Mouse (Mus musculus) small intestine, adult 2 months (tissue): ENCODE measurements around the gene Ms4a4a. TPM values are rescaled to one million over a fixed set of nuclear protein-coding genes. Genes with fewer than 3 reads are reported as not detected.
"Not testable (repeated sequence)": the region's sequence is repeated elsewhere in the genome, so short reads cannot be mapped to it uniquely, and the experiment has no call there.

ENCODE experiments used
- H3K27ac ChIP-seq: fragments of 200-500 bp; 2 replicates; pipeline ENCODE4 v1.5.1; 2012; ENCODE audit warnings: low read depth, low read length, control low read depth, inconsistent platforms; ENCODE audit not compliant: insufficient read depth
- H3K27me3 ChIP-seq: fragments of 200-500 bp; 2 replicates; pipeline ENCODE4 v1.6.1; 2012; ENCODE audit warnings: mild to moderate bottlenecking, moderate library complexity, low read length, inconsistent platforms; ENCODE audit not compliant: control insufficient read depth, insufficient read depth
- H3K36me3 ChIP-seq: fragments of 200-500 bp; 2 replicates; pipeline ENCODE4 v1.6.1; 2012; ENCODE audit warnings: mild to moderate bottlenecking, low read length, control low read depth, inconsistent platforms; ENCODE audit not compliant: control insufficient read depth, insufficient read depth
- H3K4me1 ChIP-seq: fragments of 200-500 bp; 2 replicates; pipeline ENCODE4 v1.6.1; 2012; ENCODE audit warnings: low read length, inconsistent platforms, mixed read lengths; ENCODE audit not compliant: control insufficient read depth, insufficient read depth, insufficient read length
- H3K4me3 ChIP-seq: fragments of 200-500 bp; 2 replicates; pipeline ENCODE4 v1.5.1; 2012; ENCODE audit warnings: low read depth, mild to moderate bottlenecking, control low read depth, inconsistent platforms, low read length, moderate library complexity
- CTCF ChIP-seq: fragments of 200-500 bp; IDR thresholded peaks from 2 replicates; pipeline ENCODE4 v1.5.1; 2012; ENCODE audit warnings: low read depth, mild to moderate bottlenecking, control low read depth, inconsistent platforms, low read length, moderate library complexity, mixed read lengths; ENCODE audit not compliant: insufficient replicate concordance, insufficient read length; ENCODE audit errors: extremely low read depth
- POLR2A ChIP-seq: fragments of 200-500 bp; IDR thresholded peaks from 2 replicates; pipeline ENCODE4 v1.6.1; 2012; ENCODE audit warnings: low read depth, mild to moderate bottlenecking, control low read depth, inconsistent platforms, low read length, moderate library complexity
- WGBS: fragments of 180-500 bp; shearing (Covaris S2); methylation state at CpG from one replicate; pipeline ENCODE4 v1.1.7; 2018; 5-methylcytosine and 5-hydroxymethylcytosine counted together
- polyA plus RNA-seq: library from polyadenylated mRNA; depleted of rRNA; stranded (reverse); fragments of >200 nt; gene quantifications from 2 replicates; pipeline ENCODE4 v1.2.3, GENCODE M21; 2012

Ms4a4a gene
- polyA plus RNA-seq, 1 experiment = 0.35 TPM

DNA sequence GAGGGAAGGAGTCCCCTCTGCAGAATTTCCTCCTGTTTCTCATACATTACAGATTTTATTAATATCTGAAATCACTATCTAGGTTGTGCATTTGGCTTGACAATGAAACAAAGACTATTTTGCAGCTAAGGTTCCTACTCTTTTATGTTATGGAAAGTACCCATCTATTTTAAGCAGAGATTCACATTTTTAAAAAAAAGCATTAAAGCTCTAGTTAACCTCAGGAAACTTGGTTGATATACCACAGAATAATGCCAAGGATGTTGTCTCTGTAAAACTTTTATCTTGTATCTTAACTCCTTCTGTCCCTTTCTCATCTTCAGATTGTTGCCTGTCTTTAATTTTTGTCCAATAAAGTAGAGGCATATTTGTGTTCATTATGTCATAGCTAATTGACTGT lies 20.4 kb downstream of the Ms4a4a start:
- no peak for TF ChIP-seq POLR2A
- Histone ChIP-seq H3K4me1 (no peaks in the 10 kb centered on the region), H3K36me3 (no peaks in the 10 kb centered on the region), H3K27me3 (no peaks in the 10 kb centered on the region), H3K4me3 (no peak overlapping the region), H3K27ac (no peak overlapping the region)

GRCm38 (mm10) chr19:11404527-11404926 lies 29.2 kb downstream of the Ms4a4a start, which contains the start of gene Ms4a4c:
Ms4a4c (plus strand) TSS chr19:11404770.
- H3K27me3 ChIP-seq = no peaks in the 10 kb centered on the region
- H3K4me3 ChIP-seq = no peak within 1 kb of the TSS
- peaks cover 2% of the 10 kb centered on the region; the same call in 1 of the 2 replicates for H3K4me1 ChIP-seq
- no peak within 1 kb of the TSS for H3K27ac ChIP-seq
- TF ChIP-seq CTCF (no peak), POLR2A (no peak)
- H3K36me3 ChIP-seq = no peaks in the 10 kb centered on the region
- 77% methylated on average over 3 of the region's 3 CpGs for WGBS

DNA sequence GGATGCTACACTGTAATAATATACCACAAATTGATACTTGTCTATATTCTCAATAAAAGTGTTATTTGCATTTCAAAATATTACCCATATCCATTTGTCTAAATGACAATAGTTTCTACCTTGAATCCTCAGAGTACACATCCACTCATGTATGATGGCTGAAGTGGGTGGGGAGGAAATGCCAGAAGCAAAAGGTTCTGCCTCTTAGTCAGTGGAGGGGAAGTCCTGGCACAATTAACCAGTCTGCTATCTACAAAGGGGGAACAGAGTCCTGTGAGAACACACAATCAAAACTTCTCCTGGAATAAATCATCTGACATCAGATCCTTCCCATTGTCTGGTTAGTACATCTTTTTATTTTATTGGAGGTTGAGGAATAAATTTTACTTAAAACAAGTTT lies 32.1 kb downstream of the Ms4a4a start:
- H3K4me3 ChIP-seq = no peak overlapping the region

GRCm38 (mm10) chr19:11408591-11408990 lies 33.3 kb downstream of the Ms4a4a start:
- peaks cover 2% of the 10 kb centered on the region; the same call in 1 of the 2 replicates for H3K4me1 ChIP-seq
- WGBS = 56% methylated on average over 1 of the region's 1 CpGs
- no peak overlapping the region for H3K4me3 ChIP-seq
- H3K27ac ChIP-seq = no peak overlapping the region
- no peaks in the 10 kb centered on the region for H3K27me3 ChIP-seq
- TF ChIP-seq CTCF = no peak
- TF ChIP-seq POLR2A = no peak
- no peaks in the 10 kb centered on the region for H3K36me3 ChIP-seq

More for the DNA sequence above, 32.1 kb downstream of the Ms4a4a start:
- H3K4me1 ChIP-seq = peaks cover 2% of the 10 kb centered on the region; the same call in 1 of the 2 replicates
- H3K27ac ChIP-seq = no peak overlapping the region
- TF ChIP-seq CTCF (no peak), POLR2A (no peak)
- H3K27me3 ChIP-seq = no peaks in the 10 kb centered on the region
- no peaks in the 10 kb centered on the region for H3K36me3 ChIP-seq

GRCm38 (mm10) chr19:11411640-11412039 lies 36.3 kb downstream of the Ms4a4a start:
- no peaks in the 10 kb centered on the region for H3K27me3 ChIP-seq
- no peaks in the 10 kb centered on the region for H3K36me3 ChIP-seq
- no peak overlapping the region for H3K4me3 ChIP-seq
- H3K4me1 ChIP-seq = peaks cover 2% of the 10 kb centered on the region; the same call in 1 of the 2 replicates
- 68% methylated on average over 1 of the region's 1 CpGs for WGBS
- peak overlapping the region; percentile 62; the same call in 1 of the 2 replicates for H3K27ac ChIP-seq
- TF ChIP-seq POLR2A = no peak
- no peak for TF ChIP-seq CTCF

- WGBS = 81% methylated on average over 1 of the region's 1 CpGs
- H3K27me3 ChIP-seq = no peaks in the 10 kb centered on the region
- TF ChIP-seq CTCF = no peak
- no peak for TF ChIP-seq POLR2A
Observed at GRCm38 (mm10) chr19:11414084-11414483, 38.8 kb downstream of the Ms4a4a start.

DNA sequence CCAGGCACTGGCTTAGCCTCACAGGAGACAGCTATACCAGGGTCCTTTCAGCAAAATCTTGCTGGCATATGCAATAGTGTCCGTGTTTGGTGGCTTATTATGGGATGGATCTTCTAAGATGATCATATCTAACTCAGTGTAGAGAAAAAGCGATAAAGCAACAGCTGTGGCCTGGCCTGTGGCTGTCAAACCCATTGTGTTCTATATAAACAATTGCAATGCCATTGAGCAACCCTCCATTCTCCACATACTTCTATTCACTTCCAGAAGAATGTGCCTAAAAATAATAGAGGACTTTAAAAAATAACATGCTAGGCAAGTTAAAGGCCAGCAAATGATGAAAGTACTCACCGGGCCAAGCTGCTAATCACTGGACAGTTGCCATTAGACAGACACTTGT lies 40.3 kb downstream of the Ms4a4a start:
- WGBS = 64% methylated on average over 3 of the region's 3 CpGs

More at GRCm38 (mm10) chr19:11414084-11414483, 38.8 kb downstream of the Ms4a4a start:
- no peaks in the 10 kb centered on the region for H3K4me1 ChIP-seq
- no peak overlapping the region for H3K27ac ChIP-seq
- H3K36me3 ChIP-seq = no peaks in the 10 kb centered on the region
- H3K4me3 ChIP-seq = no peak overlapping the region

DNA sequence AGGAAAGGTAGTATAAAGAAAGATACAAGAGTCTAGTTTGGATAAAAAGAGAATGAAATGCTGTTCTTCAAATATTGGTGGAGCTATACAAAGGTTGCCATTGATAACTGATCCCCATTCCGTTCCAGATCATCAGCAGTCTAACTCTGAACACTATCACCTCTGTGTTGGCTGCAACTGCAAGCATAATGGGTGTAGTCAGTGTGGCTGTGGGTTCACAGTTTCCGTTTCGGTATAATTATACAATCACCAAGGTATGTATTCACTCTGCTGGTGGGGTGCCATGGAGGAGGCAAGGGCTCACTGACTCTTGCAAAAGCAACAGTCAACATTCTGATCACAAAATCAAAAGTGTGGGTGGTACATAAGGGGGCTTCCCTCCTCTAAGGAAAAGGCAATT lies 43.5 kb downstream of the Ms4a4a start:
- not testable (repeated sequence) for H3K27ac ChIP-seq, H3K27me3 ChIP-seq, H3K4me1 ChIP-seq, H3K36me3 ChIP-seq, H3K4me3 ChIP-seq
- 71% methylated on average over 3 of the region's 3 CpGs for WGBS

More for the DNA sequence above, 40.3 kb downstream of the Ms4a4a start:
- Histone ChIP-seq H3K36me3 (no peaks in the 10 kb centered on the region), H3K27ac (no peak overlapping the region), H3K4me1 (no peaks in the 10 kb centered on the region), H3K27me3 (no peaks in the 10 kb centered on the region), H3K4me3 (no peak overlapping the region)
- TF ChIP-seq CTCF = no peak
- TF ChIP-seq POLR2A = no peak

- WGBS = 59% methylated on average over 1 of the region's 1 CpGs
- not testable (repeated sequence) for H3K27me3 ChIP-seq, H3K27ac ChIP-seq, H3K36me3 ChIP-seq, H3K4me1 ChIP-seq, H3K4me3 ChIP-seq
Observed at GRCm38 (mm10) chr19:11431209-11431608, 55.9 kb downstream of the Ms4a4a start.
